Mouse (Mus musculus) bone marrow, adult 2 months (tissue): ENCODE results near the gene Sinhcaf. TPM values are rescaled to one million over a fixed set of nuclear protein-coding genes. Genes with fewer than 3 reads are reported as not detected.
"Not testable (repeated sequence)": the region's sequence is repeated elsewhere in the genome, so short reads cannot be mapped to it uniquely, and the experiment has no call there.

ENCODE experiments used
- H3K27ac ChIP-seq: fragments of 200-500 bp; 2 replicates; pipeline ENCODE4 v1.5.1; 2012; ENCODE audit warnings: low read depth, mild to moderate bottlenecking, control low read depth, inconsistent platforms, low read length; ENCODE audit not compliant: control insufficient read depth, poor library complexity, insufficient read depth
- H3K4me1 ChIP-seq: fragments of 200-500 bp; 2 replicates; pipeline ENCODE4 v1.6.1; 2011; ENCODE audit warnings: low read length; ENCODE audit not compliant: control insufficient read depth, insufficient read depth
- H3K4me3 ChIP-seq: fragments of 200-500 bp; replicated peaks from 2 replicates; pipeline ENCODE3; 2011; ENCODE audit warnings: mild to moderate bottlenecking, low read depth, low read length, control low read depth; ENCODE audit not compliant: control insufficient read depth
- CTCF ChIP-seq: fragments of 200-500 bp; IDR thresholded peaks from 2 replicates; pipeline ENCODE4 v1.5.1; 2011; ENCODE audit warnings: low read length, control low read depth; ENCODE audit not compliant: control insufficient read depth, insufficient read depth
- POLR2A ChIP-seq: fragments of 200-500 bp; IDR thresholded peaks from 2 replicates; pipeline ENCODE4 v1.6.1; 2011; ENCODE audit warnings: low read depth, mild to moderate bottlenecking, control low read depth, low read length, borderline replicate concordance; ENCODE audit not compliant: control insufficient read depth
- WGBS: fragments of 180-500 bp; shearing (Covaris S2); methylation state at CpG from one replicate; pipeline ENCODE4 v1.1.7; 2018; 5-methylcytosine and 5-hydroxymethylcytosine counted together
- polyA plus RNA-seq: library from polyadenylated mRNA; stranded (reverse); fragments of >200 nt; gene quantifications from 2 replicates; pipeline ENCODE4 v1.2.4, GENCODE M21; 2011; ENCODE audit warnings: low replicate concordance; ENCODE audit not compliant: missing spikeins, insufficient read depth, insufficient read length

Sinhcaf gene
- 22.2 and 39.9 TPM in 2 replicates for polyA plus RNA-seq

DNA sequence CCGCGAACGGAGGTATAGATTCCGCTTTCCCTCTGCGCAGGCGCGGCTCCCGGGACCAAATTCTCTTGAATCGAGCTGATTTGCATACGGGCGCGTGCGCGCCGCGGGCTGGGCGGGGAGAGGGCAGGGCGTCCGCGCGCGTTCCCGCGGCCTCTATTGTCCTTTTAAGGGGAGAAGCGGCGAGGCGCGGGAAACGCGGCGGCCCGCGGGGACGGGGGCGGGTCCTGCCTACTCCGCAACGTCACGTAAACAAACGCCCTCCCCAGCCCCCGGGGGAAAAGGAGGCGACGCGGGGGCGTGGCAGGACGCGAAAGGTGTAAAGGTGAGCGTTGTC is at the start of gene Sinhcaf:
Gene Sinhcaf, minus strand, starts transcription at position 59 of the 334 bp plus-strand sequence.
- under 1% methylated on average over 46 of the region's 47 CpGs for WGBS
- H3K4me1 ChIP-seq: no peaks in the 10 kb centered on the region; the same call in 1 of the 2 replicates
- peak; percentile 47; the same call in 1 of the 2 replicates for TF ChIP-seq POLR2A
- no peak for TF ChIP-seq CTCF
- peak within 1 kb of the TSS; percentile 60 for H3K27ac ChIP-seq
- peak within 1 kb of the TSS; percentile 96 for H3K4me3 ChIP-seq

GRCm38 (mm10) chr6:148994327-148994999 is 48.2 kb upstream of the Sinhcaf start:
- TF ChIP-seq CTCF: no peak
- TF ChIP-seq POLR2A: no peak
- no peak overlapping the region for H3K27ac ChIP-seq
- WGBS: 36% methylated on average over 5 of the region's 5 CpGs
- no peaks in the 10 kb centered on the region for H3K4me1 ChIP-seq
- H3K4me3 ChIP-seq: no peak overlapping the region

DNA sequence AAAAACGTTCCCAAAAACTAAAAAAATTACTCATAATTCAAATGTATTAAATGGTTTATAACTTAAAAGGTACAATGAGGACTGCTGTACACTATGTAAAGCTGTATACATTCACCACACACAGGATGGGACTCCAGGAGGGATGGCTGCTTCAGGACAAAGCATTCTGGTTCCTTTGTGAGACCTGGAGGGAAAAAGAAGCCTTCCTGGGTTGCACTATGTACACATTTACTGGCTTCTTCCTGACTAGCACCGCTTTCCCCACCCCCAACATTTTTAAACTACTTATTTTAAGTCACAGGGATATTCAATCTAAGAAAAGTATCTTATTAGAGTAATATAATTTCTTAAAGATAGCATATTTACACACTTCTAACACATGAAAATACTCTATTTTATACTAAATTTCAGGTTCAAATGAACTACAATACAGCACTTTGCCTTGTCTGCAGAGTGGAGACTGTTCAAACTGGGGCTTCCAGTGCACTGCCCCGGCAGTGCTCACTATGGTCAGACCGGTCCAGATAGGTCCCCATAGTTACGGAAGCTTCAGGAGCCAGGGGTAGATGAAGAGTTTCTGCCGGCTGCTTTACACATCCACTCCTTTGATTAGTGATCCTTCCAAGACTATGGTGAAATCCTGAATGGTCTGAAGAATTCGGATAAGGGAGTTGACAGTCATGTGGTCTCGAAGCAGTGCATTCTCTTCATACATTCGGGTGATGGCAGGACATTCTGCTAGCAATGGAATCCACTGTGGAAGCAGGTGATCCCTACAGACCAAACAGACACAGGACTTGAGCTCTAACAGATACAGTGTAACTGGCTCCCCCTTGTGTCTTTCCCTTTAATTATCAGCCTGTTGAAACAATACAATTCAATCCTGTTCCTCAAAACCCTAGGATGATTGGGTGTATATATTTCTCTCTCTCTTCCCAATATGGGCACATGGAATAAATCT is 47.1 kb upstream of the Sinhcaf start:
- no peaks in the 10 kb centered on the region for H3K4me1 ChIP-seq
- WGBS: 57% methylated on average over 9 of the region's 9 CpGs
- no peak overlapping the region for H3K27ac ChIP-seq
- H3K4me3 ChIP-seq: no peak overlapping the region
- TF ChIP-seq CTCF (no peak), POLR2A (no peak)

- TF ChIP-seq CTCF (no peak), POLR2A (no peak)
- no peaks in the 10 kb centered on the region for H3K4me1 ChIP-seq
- H3K27ac ChIP-seq: no peak overlapping the region
- WGBS: 78% methylated on average over 4 of the region's 4 CpGs
- H3K4me3 ChIP-seq: no peak overlapping the region
Measured at GRCm38 (mm10) chr6:148992373-148993116, 46.3 kb upstream of the Sinhcaf start.

DNA sequence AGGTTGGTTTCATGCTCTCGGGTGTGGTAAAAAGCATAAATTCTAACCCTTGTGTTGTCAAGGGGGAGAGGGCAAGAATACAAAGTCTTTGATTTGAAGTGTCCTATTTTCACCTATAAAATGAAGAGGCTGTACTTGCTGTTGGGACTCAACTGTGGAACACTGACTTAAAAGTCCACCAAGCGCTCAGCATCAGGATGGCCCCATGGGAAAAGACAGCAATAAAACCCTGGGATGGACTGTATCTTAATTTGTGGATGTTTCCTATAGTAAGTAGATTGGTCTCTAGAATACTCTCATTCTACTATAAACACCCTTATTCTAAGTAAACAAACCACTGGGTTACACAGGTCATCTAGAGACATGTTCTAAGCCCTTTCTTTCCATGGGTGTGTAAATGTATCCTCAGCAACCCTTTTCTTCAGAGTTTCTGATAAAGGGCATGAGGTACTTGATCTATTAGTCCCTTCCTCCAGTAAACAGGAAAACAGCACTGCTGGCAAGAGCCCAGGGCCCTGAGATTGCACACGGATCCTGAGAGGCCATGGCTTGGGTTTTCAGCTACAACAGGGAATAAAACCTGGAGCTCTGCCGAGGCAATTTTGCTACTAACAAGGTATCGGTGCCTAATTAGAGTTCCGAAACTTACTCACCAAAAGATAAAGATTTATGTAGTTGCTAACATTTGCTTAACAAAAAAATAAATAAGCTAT is 45.5 kb upstream of the Sinhcaf start:
- WGBS: 77% methylated on average over 6 of the region's 6 CpGs
- H3K4me1 ChIP-seq: no peaks in the 10 kb centered on the region
- H3K4me3 ChIP-seq: no peak overlapping the region
- no peak overlapping the region for H3K27ac ChIP-seq
- no peak for TF ChIP-seq CTCF
- TF ChIP-seq POLR2A: no peak

- not testable (repeated sequence) for H3K27ac ChIP-seq, H3K4me1 ChIP-seq, H3K4me3 ChIP-seq
- 14% methylated on average over 3 of the region's 3 CpGs for WGBS
Measured at GRCm38 (mm10) chr6:148989792-148990491, 43.7 kb upstream of the Sinhcaf start.

DNA sequence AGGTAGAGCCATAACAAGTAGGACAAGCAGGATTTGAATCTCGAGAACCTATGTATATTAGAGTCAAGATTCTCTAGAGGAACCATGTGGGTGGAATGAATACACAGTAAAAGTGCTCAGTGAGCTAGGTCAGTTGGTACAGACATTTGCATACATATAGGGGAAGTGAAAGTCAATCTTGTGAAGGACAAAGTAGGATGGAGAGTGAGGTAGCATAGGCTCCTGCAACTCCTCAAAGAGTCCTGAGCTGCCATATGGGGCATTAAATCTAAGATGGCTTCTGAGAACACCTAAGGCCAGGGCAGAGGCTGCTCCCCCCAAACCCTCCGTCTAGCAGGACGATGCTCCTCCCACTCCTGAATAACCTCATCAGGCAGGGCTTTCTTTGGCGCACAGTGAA is 39.7 kb upstream of the Sinhcaf start:
- H3K4me1 ChIP-seq: no peaks in the 10 kb centered on the region; the same call in 1 of the 2 replicates
- TF ChIP-seq POLR2A (no peak), CTCF (no peak)
- H3K27ac ChIP-seq: no peak overlapping the region
- H3K4me3 ChIP-seq: no peak overlapping the region
- 55% methylated on average over 4 of the region's 4 CpGs for WGBS
